Mouse (Mus musculus) left cerebral cortex, postnatal 10 days (tissue): ENCODE measurements around the gene Gm45716. TPM values are rescaled to one million over a fixed set of nuclear protein-coding genes. Genes with fewer than 3 reads are reported as not detected.

ENCODE experiments used
- DNase-seq, 2 experiments: peaks; one replicate each; pipeline ENCODE4 v3.0.0; 2021 to 2022; ENCODE audit warnings: low spot score in 2 of 2, mixed read lengths in 1 of 2; ENCODE audit errors: extremely low spot score in 1 of 2
- intact Hi-C: fragments of 180-260 bp; cut with DNase I; formaldehyde crosslinking; loops from one replicate; pipeline ENCODE4 v1.15.1; 2025
- total RNA-seq, 2 experiments: library from RNA; stranded (reverse); gene quantifications; 2 replicates each; pipeline ENCODE4 v1.2.3; 2021

Gm45716 gene
- 1 to 10 TPM; 3.7 to 5.0 TPM for total RNA-seq

DNA sequence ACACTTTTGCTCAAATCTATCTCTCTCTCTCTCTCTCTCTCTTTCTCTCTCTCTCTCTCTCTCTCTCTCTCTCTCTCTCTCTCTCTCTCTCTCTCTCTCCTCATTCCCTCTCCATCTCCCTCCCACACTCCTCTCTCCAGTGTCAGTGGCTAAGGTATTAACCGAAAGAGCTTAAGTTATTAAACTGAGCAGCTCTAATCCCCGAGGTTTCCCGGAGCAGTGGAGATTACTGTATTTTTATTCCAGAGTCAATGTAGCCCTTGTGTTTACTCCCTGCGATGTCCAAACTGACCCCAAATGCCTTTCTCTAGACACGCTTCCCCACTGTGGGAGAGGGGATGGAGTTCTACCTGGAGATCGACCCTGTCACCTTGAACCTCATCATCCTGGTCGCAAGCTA is at the start of gene Gm45716:
Gm45716 (plus strand) TSS at position 243 of the 400 bp plus-strand sequence.
- no peak for DNase-seq
- intact Hi-C loops, result loop anchor here (10.0 kb wide), 1 partner anchor 107 kb away; no protein-coding TSS in a partner anchor

DNA sequence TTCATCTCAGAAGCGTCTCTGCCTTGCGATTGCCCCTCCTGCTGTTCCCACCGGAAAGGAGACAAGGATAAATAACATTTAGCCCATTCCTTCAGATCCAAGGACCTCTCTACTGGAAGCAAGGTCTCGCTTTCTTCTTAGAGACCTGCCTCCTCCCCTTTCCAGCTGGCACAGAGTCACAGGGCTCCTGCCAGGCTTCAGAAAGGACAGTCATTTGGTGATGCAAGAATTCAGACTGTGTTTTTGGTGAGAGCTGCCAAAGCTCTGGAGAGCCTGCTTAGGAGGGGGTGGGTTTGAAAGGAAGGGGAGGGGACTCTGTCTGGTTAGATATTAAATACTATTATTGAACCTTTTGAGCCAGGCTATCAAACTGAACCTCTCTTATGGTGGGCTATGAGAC is 45.1 kb upstream of the Gm45716 start:
- peak; percentile 58 to 65 for DNase-seq
- intact Hi-C loops, result no loop called here

DNA sequence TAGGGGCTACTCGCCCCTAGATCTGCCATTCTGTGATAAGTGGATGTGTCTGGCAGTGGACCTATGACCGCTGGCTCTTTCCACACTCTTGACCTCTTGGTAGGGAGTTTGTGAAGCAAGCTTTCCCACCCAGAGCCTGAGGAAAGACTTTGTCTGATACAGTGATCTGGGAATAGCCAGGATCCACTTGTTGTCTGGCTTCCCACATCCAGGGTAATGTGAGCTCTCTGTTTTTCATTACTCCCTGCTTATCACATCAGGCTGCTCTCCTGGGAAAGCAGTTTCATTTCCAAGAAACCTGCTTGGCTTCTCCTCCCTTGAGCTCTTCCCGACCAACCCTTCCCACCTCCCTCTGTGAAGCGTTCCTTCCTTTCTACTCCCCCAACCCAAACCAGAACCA is 44.5 kb upstream of the Gm45716 start:
- DNase-seq, result no peak
- intact Hi-C loops, result no loop called here

DNA sequence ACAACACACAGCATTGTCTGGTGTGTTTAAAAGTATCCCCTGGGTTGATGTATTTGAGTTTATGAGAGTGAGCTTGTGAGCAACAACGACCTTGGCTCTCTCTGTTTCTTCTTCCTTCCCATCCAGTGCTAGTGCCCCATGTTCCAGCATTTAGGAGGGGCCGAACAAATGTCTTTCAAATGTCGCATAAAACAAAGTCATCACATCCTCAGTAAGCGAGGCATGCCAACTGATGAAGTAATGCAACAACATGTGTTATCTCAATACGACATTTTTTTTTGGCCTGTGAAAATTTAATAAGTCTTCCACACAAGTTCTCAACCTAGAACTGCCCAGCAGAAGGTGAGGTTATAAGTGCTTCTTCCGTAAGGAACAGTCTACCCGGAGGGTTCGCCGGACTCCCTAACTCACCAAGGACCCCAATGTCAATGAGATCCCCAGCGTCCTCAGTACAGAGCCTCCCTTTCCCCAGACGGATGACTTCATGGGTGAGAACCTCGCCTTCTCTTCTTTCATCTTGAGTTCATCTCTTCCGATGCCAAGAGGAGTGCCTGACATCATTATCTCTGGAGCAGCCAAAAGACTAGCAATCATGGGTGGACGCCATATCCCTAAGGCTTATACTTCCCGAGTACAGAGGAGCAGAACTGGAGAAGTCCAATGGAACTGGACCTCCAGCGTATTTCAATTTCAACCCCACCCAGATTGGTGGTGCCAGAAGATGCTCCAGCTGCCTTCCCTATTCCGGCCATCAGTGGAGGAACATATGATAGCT is 41.2 kb upstream of the Gm45716 start:
- DNase-seq, result no peak
- intact Hi-C loops, result no loop called here

DNA sequence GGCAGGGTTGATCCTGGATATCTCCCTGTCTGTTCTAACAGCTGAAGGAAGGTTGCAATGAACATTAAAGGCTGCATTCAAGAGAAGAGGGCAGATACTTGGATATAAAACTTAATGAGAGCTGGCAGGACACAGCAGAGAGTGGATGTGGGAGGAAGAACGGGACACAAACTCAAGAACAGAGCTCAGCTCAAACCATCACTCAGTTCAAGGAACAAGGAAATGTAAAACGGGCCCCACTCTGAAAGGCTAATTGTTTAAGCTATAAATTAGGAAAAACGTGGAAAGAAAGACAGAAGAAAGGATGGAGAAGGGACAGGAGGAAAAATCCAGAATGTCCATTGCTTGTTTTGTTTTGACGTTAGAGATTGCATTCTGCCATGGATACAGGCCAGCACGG is 32.4 kb upstream of the Gm45716 start:
- no peak for DNase-seq
- intact Hi-C loops, result no loop called here

DNA sequence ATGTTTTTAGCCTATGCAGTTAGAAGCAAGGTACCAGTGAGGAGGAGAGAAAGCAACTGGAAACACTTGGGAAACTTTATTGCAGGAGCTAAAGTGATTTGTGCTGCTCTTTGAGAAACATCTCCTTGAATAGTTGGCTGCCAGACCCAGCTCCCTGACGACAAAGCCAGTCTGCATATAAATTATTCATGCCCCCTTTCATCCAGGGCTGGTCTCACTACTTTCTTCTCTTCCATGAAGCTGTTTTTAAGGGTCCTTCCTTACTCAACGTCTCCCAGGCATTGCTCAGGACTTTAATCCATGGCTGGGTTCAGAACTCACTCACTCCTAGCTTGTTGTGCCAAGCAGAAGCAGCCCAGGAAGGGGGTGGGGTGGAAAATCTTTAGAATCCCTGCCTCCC is 32.0 kb upstream of the Gm45716 start:
- DNase-seq, result no peak
- intact Hi-C loops, result no loop called here

DNA sequence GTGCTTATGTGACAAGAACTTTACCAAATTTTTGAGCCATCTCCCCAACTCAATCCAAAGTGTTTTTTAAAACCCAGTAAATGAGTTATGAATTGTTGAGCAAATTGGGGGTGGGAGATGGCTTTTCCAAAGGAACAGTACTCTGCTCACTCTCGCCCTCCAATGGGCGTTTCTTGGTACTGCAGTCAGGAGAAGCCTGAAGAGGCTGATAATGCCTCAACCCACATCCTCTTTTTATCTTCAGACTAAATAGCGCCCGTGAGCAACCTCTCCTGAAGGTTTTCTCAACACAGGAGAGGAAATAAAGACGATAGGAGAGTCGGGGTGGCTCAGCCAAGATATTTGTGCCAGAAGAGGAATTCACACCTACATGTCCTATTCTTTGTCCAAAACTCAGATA is 19.7 kb upstream of the Gm45716 start:
- DNase-seq, result peak in 1 of 2 experiments; percentile 40
- intact Hi-C loops, result loop anchor here (5.0 kb wide), 2 partner anchors 135 to 1000 kb away; partner anchors contain the start of gene Tmem100

DNA sequence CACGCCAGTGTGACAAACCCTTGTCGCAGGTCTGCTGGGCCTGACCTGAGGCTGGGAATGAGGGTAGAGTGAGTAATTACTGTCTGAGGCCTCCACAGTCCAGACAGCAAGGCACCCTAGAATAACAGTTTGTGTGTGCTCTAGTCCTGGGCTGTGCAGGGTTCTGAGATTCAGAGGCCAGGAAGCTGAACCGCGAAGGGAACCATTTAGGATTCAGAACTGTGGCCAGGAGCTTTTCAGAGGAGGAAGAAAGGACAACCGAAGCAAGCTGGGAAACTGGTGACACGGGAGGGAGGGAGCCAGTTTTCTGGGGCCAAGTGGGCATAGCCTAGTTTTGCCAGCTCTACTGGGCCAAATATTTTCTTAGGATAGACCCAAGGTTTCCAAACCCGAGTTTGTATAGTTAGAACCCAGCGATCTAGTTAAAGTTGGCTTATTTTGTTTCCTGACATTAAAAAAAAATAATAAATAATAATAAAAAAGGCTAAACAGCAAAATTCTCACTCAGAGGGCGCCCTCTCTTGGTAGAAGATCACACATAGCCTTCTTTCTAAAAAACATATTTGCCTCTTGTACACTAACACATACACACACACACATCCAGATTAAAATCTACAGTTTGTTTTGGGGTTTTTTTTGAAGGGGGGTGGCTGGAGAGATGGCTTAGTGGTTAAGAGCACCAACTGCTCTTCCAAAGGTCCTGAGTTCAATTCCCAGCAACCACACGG is 19.0 kb upstream of the Gm45716 start:
- intact Hi-C loops, result loop anchor here (5.0 kb wide), 2 partner anchors 136 to 1001 kb away; partner anchors contain the start of gene Tmem100
- DNase-seq, result peak in 1 of 2 experiments; percentile 41

DNA sequence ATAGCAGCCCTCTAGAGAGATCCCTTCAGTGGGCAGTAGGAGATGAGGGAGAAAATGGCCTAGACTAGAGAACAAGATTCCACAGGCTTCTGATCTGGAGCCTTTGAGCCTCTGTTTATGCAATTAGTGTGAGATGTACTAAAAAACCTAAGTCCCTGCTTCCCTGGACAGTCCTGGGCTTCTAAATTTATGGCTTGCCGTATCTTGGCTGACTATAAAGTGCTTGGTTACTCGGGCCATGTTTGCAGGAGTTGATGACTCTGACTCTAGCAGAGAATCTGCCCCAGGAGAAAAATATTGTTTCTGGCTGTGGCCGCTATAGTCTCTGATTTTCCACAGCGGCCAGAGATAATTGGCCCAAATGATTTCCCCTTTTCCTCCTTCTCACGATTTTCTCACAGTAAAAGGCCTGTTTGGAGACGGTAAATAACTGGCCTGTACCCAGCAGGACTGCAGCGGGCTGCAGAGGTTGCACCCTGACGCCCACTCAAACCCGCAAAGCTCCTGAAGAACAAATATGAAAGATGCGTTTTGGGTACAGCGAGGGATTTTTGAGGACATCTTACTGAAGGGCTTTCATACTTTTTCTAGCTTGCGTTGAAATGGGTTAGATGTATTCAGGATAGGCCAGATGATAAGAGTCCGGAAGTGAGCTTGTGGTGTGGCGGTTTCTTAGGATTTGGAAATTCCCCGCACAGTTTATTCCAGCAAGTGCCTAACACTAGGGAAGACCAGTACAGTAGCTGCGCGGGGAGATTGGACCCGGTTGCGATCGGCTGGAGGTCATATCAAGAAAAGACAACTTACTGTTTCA is 18.1 kb upstream of the Gm45716 start:
- DNase-seq, result no peak
- intact Hi-C loops, result loop anchor here (2.0 to 5.0 kb wide), 3 partner anchors 137 to 1002 kb away; partner anchors contain the start of gene Tmem100

DNA sequence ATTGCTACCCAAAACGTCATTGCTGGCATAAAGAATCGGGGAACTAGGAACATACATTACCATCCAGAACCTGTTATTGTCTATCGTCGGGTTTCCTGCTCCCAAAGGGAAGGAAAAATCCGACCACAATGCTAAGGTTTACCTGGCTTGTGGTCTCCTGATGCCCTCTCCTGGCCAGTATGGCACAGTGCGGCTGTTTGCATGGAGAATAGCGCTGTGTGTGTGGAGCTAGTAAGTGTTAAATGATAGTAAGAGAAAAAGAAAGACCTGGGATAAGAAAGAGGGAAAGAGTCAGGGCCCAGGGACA is 17.5 kb upstream of the Gm45716 start:
- intact Hi-C loops, result loop anchor here (2.0 kb wide), 1 partner anchor 181 kb away; no protein-coding TSS in a partner anchor
- DNase-seq, result peak; percentile 56 to 65

DNA sequence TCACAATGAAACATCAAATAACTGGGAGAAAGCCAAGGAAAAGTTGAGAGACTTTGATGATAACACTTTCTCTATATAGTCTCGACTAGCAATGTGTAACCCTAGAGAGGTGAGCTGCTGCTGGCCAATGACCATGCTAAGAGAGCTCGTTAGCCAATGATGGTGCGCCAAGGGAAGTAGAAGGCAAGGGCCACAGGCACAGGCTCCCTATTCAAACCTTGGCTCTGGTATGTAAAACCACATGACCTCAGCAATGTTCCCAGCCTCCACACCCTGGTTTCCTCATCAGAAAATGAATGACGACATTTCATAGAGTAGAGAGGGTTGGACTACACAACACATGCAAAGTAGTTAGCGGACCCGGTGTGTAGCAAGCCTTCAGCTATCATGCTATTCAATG is 15.2 kb upstream of the Gm45716 start:
- intact Hi-C loops, result no loop called here

DNA sequence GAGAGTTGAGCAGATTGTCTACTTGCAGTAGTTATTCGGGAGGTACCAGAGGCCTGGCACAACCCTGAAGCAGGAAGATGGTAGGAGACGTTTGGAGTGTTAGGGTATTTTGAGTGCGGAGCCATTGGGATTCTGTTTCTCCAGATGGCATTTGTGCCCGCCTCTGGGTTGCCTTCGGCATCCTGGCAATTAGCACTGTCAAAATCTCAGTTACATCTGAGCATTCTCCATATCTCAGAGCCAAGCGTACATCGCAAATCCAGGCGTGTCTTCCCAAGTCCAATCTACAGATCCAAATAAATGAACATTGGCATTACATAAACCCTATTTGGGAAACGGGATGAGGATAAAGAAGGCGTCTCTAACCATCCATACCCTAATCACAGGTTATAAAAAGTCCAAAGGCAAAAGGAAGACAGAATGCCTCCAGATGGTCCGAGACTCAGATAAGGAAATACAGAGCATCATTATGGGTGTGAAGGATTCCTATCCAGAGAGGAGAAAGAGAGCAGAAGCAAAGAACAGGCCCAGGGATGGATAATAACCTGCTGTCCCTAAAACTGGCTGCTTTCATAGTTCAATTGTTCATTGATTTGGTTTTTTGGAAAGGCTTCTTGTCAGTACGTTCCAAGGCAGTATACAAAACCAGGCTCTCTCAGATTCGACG is 11.7 kb upstream of the Gm45716 start:
- intact Hi-C loops, result no loop called here
- peak; percentile 20 to 51 for DNase-seq

More for the DNA sequence above, 15.2 kb upstream of the Gm45716 start:
- no peak for DNase-seq

DNA sequence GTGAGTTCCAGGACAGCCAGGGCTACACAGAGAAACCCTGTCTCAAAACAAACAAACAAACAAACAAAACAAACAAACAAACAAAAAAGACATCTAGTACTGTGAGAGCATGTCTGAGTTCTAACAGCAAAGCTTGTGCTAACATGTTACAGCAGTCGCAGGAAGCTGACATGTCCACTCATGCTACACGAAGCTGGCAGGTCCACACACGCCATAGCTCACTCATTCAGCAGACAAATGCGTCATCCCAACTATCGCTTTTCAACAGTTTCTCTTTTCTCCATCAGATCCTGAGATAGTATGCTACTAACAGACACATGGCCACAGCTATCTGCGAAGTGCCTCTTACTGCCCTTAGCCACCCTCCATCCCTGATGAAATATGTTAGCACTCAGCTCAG is 10.1 kb upstream of the Gm45716 start:
- intact Hi-C loops, result no loop called here
- no peak for DNase-seq

DNA sequence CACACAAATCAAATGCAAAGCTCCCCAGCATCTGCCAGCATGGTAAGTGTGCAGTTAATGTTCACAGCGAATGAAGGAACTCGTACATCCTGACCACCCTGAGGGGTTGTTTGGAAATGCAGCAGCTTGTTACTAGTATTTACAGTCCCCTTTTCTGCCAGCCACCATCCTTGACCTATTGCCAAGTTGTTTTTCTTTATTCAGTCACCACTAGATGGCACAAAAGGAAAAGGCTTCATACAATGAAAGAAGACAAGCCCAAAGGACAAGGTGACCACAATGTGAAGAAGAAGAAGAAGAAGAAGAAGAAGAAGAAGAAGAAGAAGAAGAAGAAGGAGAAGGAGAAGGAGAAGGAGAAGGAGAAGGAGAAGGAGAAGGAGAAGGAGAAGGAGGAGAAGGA is 4.1 kb upstream of the Gm45716 start:
- intact Hi-C loops, result loop anchor here (5.0 to 10.0 kb wide), 2 partner anchors 111 to 439 kb away; no protein-coding TSS in a partner anchor
- no peak for DNase-seq

DNA sequence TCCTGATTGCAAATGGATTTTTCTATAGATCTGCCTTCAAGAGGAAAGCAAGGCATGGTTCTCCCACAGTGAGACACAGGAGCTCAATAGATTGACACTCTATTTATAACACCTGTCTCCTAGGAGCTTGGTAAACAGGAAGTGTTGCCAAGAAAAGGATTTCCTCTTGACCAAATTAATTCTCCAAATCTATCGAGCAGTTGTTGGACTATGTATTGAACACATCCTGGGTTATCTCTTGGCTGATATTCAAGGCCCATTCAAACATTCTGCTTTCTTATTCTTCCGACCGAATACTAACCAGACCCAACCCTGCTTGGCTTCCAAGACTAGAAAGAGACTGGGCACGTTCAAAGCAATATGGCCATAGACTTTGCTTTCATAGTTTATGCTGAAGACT is 2.7 kb upstream of the Gm45716 start:
- no peak for DNase-seq
- intact Hi-C loops, result loop anchor here (5.0 to 10.0 kb wide), 2 partner anchors 110 to 438 kb away; no protein-coding TSS in a partner anchor

DNA sequence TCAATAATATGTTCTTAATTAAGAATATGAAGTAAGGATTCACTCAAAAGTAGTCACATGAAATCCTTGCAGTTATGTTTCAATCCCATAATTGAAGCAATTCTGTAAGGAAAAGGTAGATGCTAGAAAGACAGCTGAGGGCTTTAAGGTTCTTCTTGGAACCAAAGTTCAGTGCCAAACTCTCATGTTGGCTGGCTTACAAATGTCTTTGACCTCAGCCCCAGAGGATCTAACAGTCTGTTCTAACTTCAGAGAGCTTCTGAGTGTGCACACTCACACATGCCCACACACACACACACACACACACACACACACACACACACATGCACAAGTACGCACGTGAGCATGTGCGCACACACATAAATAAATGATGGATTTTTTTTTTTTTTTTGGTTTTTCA is 2.7 kb downstream of the Gm45716 start:
- intact Hi-C loops, result no loop called here
- DNase-seq, result no peak

DNA sequence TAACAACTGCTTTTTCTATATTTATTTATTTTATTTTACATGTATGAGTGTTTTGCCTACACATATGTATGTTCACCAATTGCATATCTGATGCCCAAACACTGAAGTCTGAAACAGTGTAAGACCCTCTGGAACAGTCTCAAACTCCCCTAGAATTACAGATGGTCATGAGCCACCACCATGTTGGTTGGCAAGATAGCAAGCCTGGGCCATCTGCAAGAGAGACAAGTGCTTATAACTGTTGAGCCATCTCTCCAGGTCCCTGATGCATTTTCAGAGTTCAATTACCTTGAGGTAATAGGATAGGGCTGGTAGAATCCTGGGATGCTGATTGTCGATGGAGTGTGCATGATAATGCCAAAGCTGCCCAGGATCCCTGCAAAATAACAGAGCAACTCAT is 7.5 kb downstream of the Gm45716 start:
- DNase-seq, result no peak
- intact Hi-C loops, result loop anchor here (5.0 kb wide), 1 partner anchor 52 kb away; the partner anchor contains the start of gene Mmd

DNA sequence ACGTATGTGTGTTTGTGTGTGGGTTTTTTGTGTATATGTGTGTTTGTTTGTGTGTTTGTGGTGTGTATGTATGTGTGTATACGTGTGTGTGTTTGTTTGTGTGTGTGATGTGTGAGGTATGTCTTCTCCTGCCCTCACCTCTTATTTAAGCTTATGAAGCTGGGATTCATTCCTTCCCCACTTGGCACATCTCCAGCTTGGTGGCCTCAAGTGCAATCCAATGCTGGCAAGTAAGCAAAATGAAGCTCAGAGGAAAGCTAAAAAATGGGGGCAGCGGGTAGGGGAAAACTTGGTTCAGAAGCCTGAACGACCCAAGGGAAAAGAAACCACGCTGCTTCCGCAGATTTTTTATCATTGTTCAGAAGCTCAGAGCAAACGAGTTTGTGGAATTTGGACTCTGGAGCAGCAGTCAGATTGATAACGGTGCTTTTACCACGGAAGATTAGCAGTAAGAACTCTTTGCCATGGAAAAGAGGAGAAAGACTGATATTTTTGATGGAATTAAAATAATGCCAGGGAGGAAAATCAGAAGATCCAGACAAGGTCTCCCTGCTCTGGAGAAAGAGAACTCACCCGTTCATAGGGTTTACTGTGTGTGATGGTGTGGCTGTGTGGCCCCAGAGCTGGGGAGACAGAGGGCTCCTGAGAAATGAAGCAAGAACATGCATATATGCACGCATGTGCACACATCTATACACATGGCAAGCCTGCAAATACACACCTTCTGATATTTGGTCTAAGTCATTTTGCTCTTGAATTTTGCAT is 8.5 kb downstream of the Gm45716 start:
- intact Hi-C loops, result loop anchor here (5.0 kb wide), 1 partner anchor 51 kb away; the partner anchor contains the start of gene Mmd

More for the DNA sequence above, 8.5 kb downstream of the Gm45716 start:
- peak in 1 of 2 experiments; percentile 20 for DNase-seq
